Mouse (Mus musculus): ENCODE data around the gene Lnx2.

Lnx2 gene

GRCm38 (mm10) chr5:147051500-147052308 is 24.7 kb downstream of the Lnx2 start:
- DNase-seq (ENCODE audit: low read depth): no peak

GRCm38 (mm10) chr5:147050816-147051499 is 25.4 kb downstream of the Lnx2 start:
- DNase-seq (ENCODE audit: low read depth): no peak

GRCm38 (mm10) chr5:147049544-147050209 is 26.7 kb downstream of the Lnx2 start:
- DNase-seq (ENCODE audit: low read depth): no peak

GRCm38 (mm10) chr5:147045929-147046328 is 30.5 kb downstream of the Lnx2 start:
- no peak for DNase-seq (ENCODE audit: low read depth)

- no peak for DNase-seq (ENCODE audit: low read depth)
Measured at GRCm38 (mm10) chr5:147045311-147045710, 31.1 kb downstream of the Lnx2 start.

- no peak for DNase-seq (ENCODE audit: low read depth)
Measured at GRCm38 (mm10) chr5:147043240-147043844, 33.0 kb downstream of the Lnx2 start.

GRCm38 (mm10) chr5:147041965-147042937 is 34.1 kb downstream of the Lnx2 start:
- no peak for DNase-seq (ENCODE audit: low read depth)

- no peak for DNase-seq (ENCODE audit: low read depth)
Measured at GRCm38 (mm10) chr5:147039394-147039793, 37.0 kb downstream of the Lnx2 start.

- no peak for DNase-seq (ENCODE audit: low read depth)
Measured at GRCm38 (mm10) chr5:147037601-147038000, 38.8 kb downstream of the Lnx2 start.

- DNase-seq (ENCODE audit: low read depth): no peak
Measured at GRCm38 (mm10) chr5:147036661-147037060, 39.7 kb downstream of the Lnx2 start.

GRCm38 (mm10) chr5:147036028-147036427 is 40.4 kb downstream of the Lnx2 start:
- no peak for DNase-seq (ENCODE audit: low read depth)

GRCm38 (mm10) chr5:147035301-147035700 is 41.1 kb downstream of the Lnx2 start:
- DNase-seq (ENCODE audit: low read depth): no peak

- DNase-seq (ENCODE audit: low read depth): no peak
Measured at GRCm38 (mm10) chr5:147034283-147034682, 42.1 kb downstream of the Lnx2 start.

- no peak for DNase-seq (ENCODE audit: low read depth)
Measured at GRCm38 (mm10) chr5:147033155-147033554, 43.2 kb downstream of the Lnx2 start.

GRCm38 (mm10) chr5:147031281-147031680 is 45.1 kb downstream of the Lnx2 start:
- no peak for DNase-seq (ENCODE audit: low read depth)

GRCm38 (mm10) chr5:147024331-147025034 is 51.9 kb downstream of the Lnx2 start:
- DNase-seq (ENCODE audit: low read depth): no peak

- no peak for DNase-seq (ENCODE audit: low read depth)
Measured at GRCm38 (mm10) chr5:147023245-147023970, 53.0 kb downstream of the Lnx2 start.

GRCm38 (mm10) chr5:147021546-147022265 is 54.7 kb downstream of the Lnx2 start:
- no peak for DNase-seq (ENCODE audit: low read depth)

- no peak for DNase-seq (ENCODE audit: low read depth)
Measured at GRCm38 (mm10) chr5:147020579-147020978, 55.8 kb downstream of the Lnx2 start.

All from c-Kit-positive CD71-negative TER-119-negative erythroid progenitor cells, embryonic 14.5 days (primary cell).